Mouse (Mus musculus): ENCODE results near the gene Mpnd.

GRCm38 (mm10) chr17:56032831-56033230, 27.3 kb downstream of the Mpnd start:
- TF ChIP-seq CTCF (IDR thresholded peaks at IDR 0.05; ENCODE audit: borderline replicate concordance, control insufficient read depth, extremely low read depth, insufficient read depth, low read length, poor library complexity) (no peak), POLR2A (IDR thresholded peaks at IDR 0.05; ENCODE audit: control insufficient read depth, extremely low read depth, insufficient read depth, low read length, poor library complexity) (no peak)

Measured in thymus, adult 2 months (tissue).